In genomic region chr1:132007282-132007815, GRCm38 (mm10) we compare ENCODE assay signal across 8 mouse cellular contexts. TPM values are rescaled to one million over a fixed set of nuclear protein-coding genes. Genes with fewer than 3 reads are reported as not detected.
DNase-seq lines count a peak whose midpoint lies in the region; ATAC-seq lines count a peak whose summit lies in the region.

Gene Elk4, plus strand, starts transcription at chr1:132007607.

- H3K27ac ChIP-seq in forebrain, embryonic 10.5 days: peak within 1 kb of the TSS; percentile 97
- H3K27ac ChIP-seq in heart, embryonic 15.5 days: peak within 1 kb of the TSS; percentile 100
- peak within 1 kb of the TSS; percentile 99 for H3K27ac ChIP-seq in liver, embryonic 15.5 days (replicated peaks)
- peak within 1 kb of the TSS; percentile 95 for H3K27ac ChIP-seq in neural tube, embryonic 12.5 days

- H3K4me2 ChIP-seq in heart, embryonic 15.5 days: peak within 1 kb of the TSS; percentile 72
- peak within 1 kb of the TSS; percentile 82 for H3K4me2 ChIP-seq in liver, embryonic 15.5 days
- peak within 1 kb of the TSS; percentile 72 for H3K4me2 ChIP-seq in neural tube, embryonic 12.5 days (replicated peaks)

- ATAC-seq in CD4-positive, CD25-positive, alpha-beta regulatory T cell, adult 4 months: peak; percentile 50
- peak; percentile 89 for ATAC-seq in heart, embryonic 15.5 days (replicated peaks; ENCODE audit: insufficient number of reproducible peaks, insufficient read depth, low FRiP score, low read depth)
- peak; percentile 86 for ATAC-seq in liver, embryonic 15.5 days (ENCODE audit: insufficient read depth)
- ATAC-seq in neural tube, embryonic 12.5 days (ENCODE audit: low FRiP score, low read depth): peak; percentile 93

- WGBS in forebrain, embryonic 10.5 days: under 1% methylated on average over 60 of the region's 61 CpGs
- under 1% methylated on average over 59 of the region's 61 CpGs for WGBS in heart, embryonic 15.5 days
- under 1% methylated on average over 58 of the region's 61 CpGs for WGBS in liver, embryonic 15.5 days (ENCODE audit: insufficient replicate concordance)
- WGBS in neural tube, embryonic 12.5 days: under 1% methylated on average over 61 of the region's 61 CpGs

- no peaks in the 10 kb centered on the region for H3K36me3 ChIP-seq in forebrain, embryonic 10.5 days (replicated peaks)
- no peaks in the 10 kb centered on the region for H3K36me3 ChIP-seq in heart, embryonic 15.5 days
- no peaks in the 10 kb centered on the region for H3K36me3 ChIP-seq in liver, embryonic 15.5 days (replicated peaks)
- H3K36me3 ChIP-seq in neural tube, embryonic 12.5 days: no peaks in the 10 kb centered on the region

- H3K4me1 ChIP-seq in forebrain, embryonic 10.5 days: peaks cover 26% of the 10 kb centered on the region
- H3K4me1 ChIP-seq in heart, embryonic 15.5 days (replicated peaks): peaks cover 16% of the 10 kb centered on the region
- H3K4me1 ChIP-seq in liver, embryonic 15.5 days (replicated peaks): peaks cover 54% of the 10 kb centered on the region
- H3K4me1 ChIP-seq in neural tube, embryonic 12.5 days: peaks cover 10% of the 10 kb centered on the region

- H3K27me3 ChIP-seq in forebrain, embryonic 10.5 days (ENCODE audit: poor library complexity, severe bottlenecking): no peaks in the 10 kb centered on the region
- no peaks in the 10 kb centered on the region for H3K27me3 ChIP-seq in heart, embryonic 15.5 days
- no peaks in the 10 kb centered on the region for H3K27me3 ChIP-seq in liver, embryonic 15.5 days
- H3K27me3 ChIP-seq in neural tube, embryonic 12.5 days (replicated peaks): no peaks in the 10 kb centered on the region

- peak within 1 kb of the TSS; percentile 78 for H3K4me3 ChIP-seq in forebrain, embryonic 10.5 days
- peak within 1 kb of the TSS; percentile 90 for H3K4me3 ChIP-seq in heart, embryonic 15.5 days
- peak within 1 kb of the TSS; percentile 88 for H3K4me3 ChIP-seq in liver, embryonic 15.5 days (replicated peaks)
- H3K4me3 ChIP-seq in neural tube, embryonic 12.5 days: peak within 1 kb of the TSS; percentile 83

- DNase-seq in c-Kit-negative CD71-positive TER-119-positive erythroid progenitor cells, embryonic 14.5 days (ENCODE audit: low read depth, low spot score): peak; percentile 71
- peak; percentile 91 for DNase-seq in forebrain, embryonic 10.5 days (ENCODE audit: extremely low spot score, low spot score)
- DNase-seq in kidney, postnatal 36 days: peak; percentile 96 to 98
- DNase-seq in telencephalon, adult 2 months (ENCODE audit: low read depth, low spot score): peak; percentile 82

- H3K9ac ChIP-seq in heart, embryonic 15.5 days: peak within 1 kb of the TSS; percentile 98
- H3K9ac ChIP-seq in liver, embryonic 15.5 days: peak within 1 kb of the TSS; percentile 92
- H3K9ac ChIP-seq in neural tube, embryonic 12.5 days: peak within 1 kb of the TSS; percentile 91

- no peaks in the 10 kb centered on the region for H3K9me3 ChIP-seq in forebrain, embryonic 10.5 days
- H3K9me3 ChIP-seq in heart, embryonic 15.5 days (replicated peaks): no peaks in the 10 kb centered on the region
- H3K9me3 ChIP-seq in liver, embryonic 15.5 days (replicated peaks): no peaks in the 10 kb centered on the region
- H3K9me3 ChIP-seq in neural tube, embryonic 12.5 days: no peaks in the 10 kb centered on the region

RNA-seq across cellular contexts. Expression of gene Elk4, which starts in this region (rescaled TPM):
- polyA plus RNA-seq in CD4-positive, CD25-positive, alpha-beta regulatory T cell, adult 4 months (2017; shearing (Covaris generic)): 10 to 100 TPM; 58.2 to 68.3 TPM
- 12.0 and 13.8 TPM in 2 replicates for polyA plus RNA-seq in forebrain, embryonic 10.5 days (2016; fragmentation: Nextera tagmentation; extraction: Ambion mirVana)
- 14.2 and 20.3 TPM in 2 replicates for polyA plus RNA-seq in heart, embryonic 15.5 days (2015; fragmentation: Nextera tagmentation; extraction: Ambion mirVana)
- 7.9 and 10.1 TPM in 2 replicates for polyA plus RNA-seq in liver, embryonic 15.5 days (2015; fragmentation: Nextera tagmentation; extraction: Ambion mirVana)
- polyA plus RNA-seq in neural tube, embryonic 12.5 days (2016; fragmentation: Nextera tagmentation; extraction: Ambion mirVana): 16.1 and 16.2 TPM in 2 replicates

Comparison
In these comparisons a context has a peak if more than half of its experiments do, and no peak if none do; other contexts are left out.
1. Peak in every context shown above with its lines: DNase-seq, ATAC-seq, H3K4me3 ChIP-seq and H3K27ac ChIP-seq.